Mouse (Mus musculus): ENCODE data around the gene Slc38a7. TPM values are rescaled to one million over a fixed set of nuclear protein-coding genes. Genes with fewer than 3 reads are reported as not detected.

Slc38a7 gene
- polyA plus RNA-seq (2015; fragmentation: Nextera tagmentation; extraction: Ambion mirVana): 19.8 and 21.9 TPM in 2 replicates

- Histone ChIP-seq H3K4me1 (peaks cover 13% of the 10 kb centered on the region), H3K9me3 (replicated peaks) (no peaks in the 10 kb centered on the region), H3K9ac (peak within 1 kb of the TSS; percentile 73), H3K27me3 (no peaks in the 10 kb centered on the region), H3K4me2 (peak within 1 kb of the TSS; percentile 75), H3K36me3 (ENCODE audit: poor library complexity, severe bottlenecking) (peaks cover 4% of the 10 kb centered on the region), H3K4me3 (peak within 1 kb of the TSS; percentile 62), H3K27ac (no peak within 1 kb of the TSS)
- ATAC-seq: peak; percentile 98
- 17% methylated on average over 22 of the region's 22 CpGs for WGBS
Observed at GRCm38 (mm10) chr8:95853102-95853843, at the start of gene Slc38a7. TSS of gene Slc38a7 (minus strand) at chr8:95853539.

DNA sequence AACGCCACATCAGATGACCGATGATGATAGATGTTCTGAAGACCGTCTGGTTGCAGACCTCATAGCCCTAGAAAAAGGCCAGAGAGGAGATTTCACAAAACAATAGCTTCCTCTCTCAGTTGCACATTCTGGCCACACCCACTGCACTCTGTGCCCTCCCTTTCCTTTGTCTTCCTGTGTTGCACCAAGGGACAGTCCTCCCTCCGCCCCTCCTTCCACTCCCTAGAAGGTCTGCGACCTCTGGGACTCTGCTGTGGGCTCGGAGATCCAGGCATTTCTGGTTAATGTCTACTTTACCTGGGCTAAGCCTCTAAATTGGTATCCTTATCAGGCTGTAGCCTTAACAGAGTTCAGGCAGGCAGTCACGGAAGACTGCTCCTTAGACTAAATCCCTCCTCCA lies 48.5 kb upstream of the Slc38a7 start:
- H3K27me3 ChIP-seq: no peaks in the 10 kb centered on the region
- H3K27ac ChIP-seq: no peak overlapping the region
- no peak overlapping the region for H3K4me2 ChIP-seq
- ATAC-seq: no peak
- H3K9ac ChIP-seq: no peak overlapping the region
- no peaks in the 10 kb centered on the region for H3K9me3 ChIP-seq (replicated peaks)
- H3K36me3 ChIP-seq (ENCODE audit: poor library complexity, severe bottlenecking): no peaks in the 10 kb centered on the region
- H3K4me3 ChIP-seq: no peak overlapping the region
- WGBS: 25% methylated on average over 7 of the region's 7 CpGs
- no peaks in the 10 kb centered on the region for H3K4me1 ChIP-seq

DNA sequence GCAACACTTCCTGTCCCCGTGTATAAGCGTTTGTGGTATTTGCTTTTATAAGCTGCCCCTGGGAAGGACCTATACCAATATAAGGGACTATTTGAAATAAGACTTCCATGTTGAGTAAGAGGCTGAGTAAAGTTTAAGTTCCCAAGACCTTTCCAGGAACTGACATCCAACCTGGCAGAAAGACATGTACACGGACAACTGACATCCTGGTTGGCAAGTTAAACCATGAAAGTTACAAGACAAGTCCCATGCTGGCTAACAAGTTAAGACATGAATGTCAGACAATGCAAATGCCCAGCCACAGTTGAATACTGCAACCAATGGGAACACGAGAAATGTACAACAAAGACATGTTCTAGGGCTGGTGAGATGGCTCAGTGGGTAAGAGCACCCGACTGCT lies 40.4 kb upstream of the Slc38a7 start:
- H3K27ac ChIP-seq: no peak overlapping the region
- no peak overlapping the region for H3K9ac ChIP-seq
- no peaks in the 10 kb centered on the region for H3K27me3 ChIP-seq
- H3K36me3 ChIP-seq (ENCODE audit: poor library complexity, severe bottlenecking): no peaks in the 10 kb centered on the region
- no peak for ATAC-seq
- no peaks in the 10 kb centered on the region for H3K9me3 ChIP-seq (replicated peaks)
- 87% methylated on average over 5 of the region's 5 CpGs for WGBS
- H3K4me1 ChIP-seq: no peaks in the 10 kb centered on the region
- H3K4me3 ChIP-seq: no peak overlapping the region
- H3K4me2 ChIP-seq: no peak overlapping the region

- 9% methylated on average over 31 of the region's 31 CpGs for WGBS
- Histone ChIP-seq H3K4me3 (peak within 1 kb of the TSS; percentile 97), H3K4me2 (peak within 1 kb of the TSS; percentile 68), H3K27ac (peak within 1 kb of the TSS; percentile 72), H3K27me3 (no peaks in the 10 kb centered on the region), H3K4me1 (peaks cover 20% of the 10 kb centered on the region), H3K9me3 (replicated peaks) (no peaks in the 10 kb centered on the region), H3K36me3 (ENCODE audit: poor library complexity, severe bottlenecking) (no peaks in the 10 kb centered on the region), H3K9ac (peak within 1 kb of the TSS; percentile 84)
- ATAC-seq: peak; percentile 90
Observed at GRCm38 (mm10) chr8:95888285-95889136, 35.2 kb upstream of the Slc38a7 start, which contains the start of gene Got2. TSS of gene Got2 (minus strand) at chr8:95888547.

DNA sequence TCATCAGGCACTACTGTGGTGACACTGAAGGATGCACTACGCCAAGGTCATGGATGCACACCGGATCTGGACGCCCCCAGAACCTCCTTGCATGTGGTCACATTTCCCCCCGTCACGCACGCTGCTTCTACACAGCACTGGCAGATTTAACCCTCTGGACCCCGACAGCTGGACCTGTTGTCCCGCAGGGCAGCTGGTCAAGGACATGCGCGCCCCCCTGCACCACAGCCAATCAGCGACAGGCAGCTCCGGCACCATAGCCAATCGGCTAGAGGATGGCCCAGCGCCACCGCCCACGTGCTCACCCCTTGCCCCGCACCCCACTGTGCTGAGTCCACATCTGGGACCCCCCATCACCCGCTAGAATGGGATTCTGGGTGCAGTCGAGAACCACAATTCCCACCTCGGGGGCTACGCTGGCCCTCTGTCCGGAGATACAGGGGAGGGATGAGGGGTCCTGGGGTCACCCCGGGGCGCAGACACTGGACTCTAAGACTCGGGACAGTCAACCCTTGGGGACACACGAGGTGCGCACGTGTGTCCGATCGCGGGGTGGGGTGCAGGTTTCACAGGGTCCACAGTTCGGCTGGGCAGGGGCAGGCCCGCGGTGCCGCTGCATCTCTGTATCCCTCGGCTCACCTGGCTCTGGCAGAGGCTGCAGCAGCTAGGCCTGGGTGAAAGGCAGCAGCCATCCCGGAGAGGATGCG lies 34.4 kb upstream of the Slc38a7 start:
- peak overlapping the region; percentile 68 for H3K4me2 ChIP-seq
- peak overlapping the region; percentile 72 for H3K27ac ChIP-seq
- H3K9me3 ChIP-seq (replicated peaks): no peaks in the 10 kb centered on the region
- peak overlapping the region; percentile 97 for H3K4me3 ChIP-seq
- peak; percentile 96 for ATAC-seq
- no peaks in the 10 kb centered on the region for H3K27me3 ChIP-seq
- no peaks in the 10 kb centered on the region for H3K36me3 ChIP-seq (ENCODE audit: poor library complexity, severe bottlenecking)
- H3K9ac ChIP-seq: peak overlapping the region; percentile 84
- H3K4me1 ChIP-seq: peaks cover 20% of the 10 kb centered on the region
- under 1% methylated on average over 38 of the region's 38 CpGs for WGBS

- peak overlapping the region; percentile 84 for H3K9ac ChIP-seq
- 73% methylated on average over 17 of the region's 17 CpGs for WGBS
- H3K4me2 ChIP-seq: peak overlapping the region; percentile 68
- no peaks in the 10 kb centered on the region for H3K36me3 ChIP-seq (ENCODE audit: poor library complexity, severe bottlenecking)
- no peak for ATAC-seq
- peaks cover 20% of the 10 kb centered on the region for H3K4me1 ChIP-seq
- no peaks in the 10 kb centered on the region for H3K27me3 ChIP-seq
- H3K27ac ChIP-seq: no peak overlapping the region
- peak overlapping the region; percentile 97 for H3K4me3 ChIP-seq
- H3K9me3 ChIP-seq (replicated peaks): no peaks in the 10 kb centered on the region
Observed at GRCm38 (mm10) chr8:95886647-95887577, 33.6 kb upstream of the Slc38a7 start.

- H3K4me2 ChIP-seq: no peak overlapping the region
- 78% methylated on average over 5 of the region's 5 CpGs for WGBS
Observed at GRCm38 (mm10) chr8:95885966-95886365, 32.6 kb upstream of the Slc38a7 start.

DNA sequence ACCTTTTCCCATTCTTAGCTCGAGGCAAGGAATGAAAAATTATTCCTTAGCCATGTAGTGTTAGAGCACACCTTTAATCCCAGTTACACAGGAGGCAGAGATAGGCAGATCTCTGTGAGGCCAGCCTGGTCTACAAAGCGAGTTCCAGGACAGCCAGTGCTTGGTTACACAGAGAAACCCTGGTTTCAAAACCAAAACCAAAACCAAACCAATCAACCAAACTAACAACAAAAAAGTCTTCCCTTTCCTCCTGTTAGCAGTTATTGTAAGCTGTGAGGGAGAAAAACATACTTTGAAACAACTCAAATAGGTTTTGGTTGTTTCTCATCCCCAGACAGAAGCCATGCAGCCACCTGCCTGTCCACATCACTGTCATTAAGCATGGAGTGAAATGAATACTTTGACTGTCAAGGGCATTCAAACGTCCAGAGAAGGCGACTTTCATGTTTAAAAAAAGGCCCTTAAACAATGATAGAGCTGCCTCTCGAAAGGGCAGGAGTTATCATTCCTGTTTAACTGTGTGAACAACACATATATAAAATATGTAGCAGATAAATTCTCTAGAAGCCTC lies 32.0 kb upstream of the Slc38a7 start:
- no peak for ATAC-seq
- no peaks in the 10 kb centered on the region for H3K27me3 ChIP-seq
- no peak overlapping the region for H3K4me3 ChIP-seq
- H3K27ac ChIP-seq: no peak overlapping the region
- 76% methylated on average over 5 of the region's 5 CpGs for WGBS
- no peak overlapping the region for H3K4me2 ChIP-seq
- H3K4me1 ChIP-seq: peaks cover 20% of the 10 kb centered on the region
- H3K9ac ChIP-seq: no peak overlapping the region
- no peaks in the 10 kb centered on the region for H3K9me3 ChIP-seq (replicated peaks)
- no peaks in the 10 kb centered on the region for H3K36me3 ChIP-seq (ENCODE audit: poor library complexity, severe bottlenecking)

More at GRCm38 (mm10) chr8:95885966-95886365, 32.6 kb upstream of the Slc38a7 start:
- H3K27ac ChIP-seq: no peak overlapping the region
- H3K4me3 ChIP-seq: no peak overlapping the region
- peaks cover 20% of the 10 kb centered on the region for H3K4me1 ChIP-seq
- no peaks in the 10 kb centered on the region for H3K9me3 ChIP-seq (replicated peaks)
- H3K9ac ChIP-seq: no peak overlapping the region
- H3K36me3 ChIP-seq (ENCODE audit: poor library complexity, severe bottlenecking): no peaks in the 10 kb centered on the region
- no peak for ATAC-seq
- no peaks in the 10 kb centered on the region for H3K27me3 ChIP-seq

DNA sequence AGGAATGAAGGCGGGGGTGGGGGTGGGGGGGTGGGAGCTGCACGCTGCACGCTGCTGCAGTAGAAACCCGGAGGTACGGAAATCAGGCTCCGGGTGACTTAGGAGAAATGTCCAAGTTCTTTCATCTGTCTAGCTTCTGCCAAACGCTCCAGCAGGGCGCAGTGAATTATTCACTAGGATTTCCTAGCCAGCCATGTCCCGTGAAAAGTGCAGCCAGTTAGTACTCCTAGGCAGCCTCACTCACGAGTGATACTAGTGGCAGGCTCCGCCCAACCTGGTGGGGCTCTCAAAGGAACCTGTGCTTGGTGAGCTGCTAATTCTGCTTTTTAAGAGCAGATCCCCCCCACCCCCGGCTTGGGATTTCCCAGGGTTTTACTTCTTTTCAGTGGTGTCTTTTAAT lies 31.2 kb upstream of the Slc38a7 start:
- WGBS: 71% methylated on average over 10 of the region's 12 CpGs
- H3K27me3 ChIP-seq: no peaks in the 10 kb centered on the region

DNA sequence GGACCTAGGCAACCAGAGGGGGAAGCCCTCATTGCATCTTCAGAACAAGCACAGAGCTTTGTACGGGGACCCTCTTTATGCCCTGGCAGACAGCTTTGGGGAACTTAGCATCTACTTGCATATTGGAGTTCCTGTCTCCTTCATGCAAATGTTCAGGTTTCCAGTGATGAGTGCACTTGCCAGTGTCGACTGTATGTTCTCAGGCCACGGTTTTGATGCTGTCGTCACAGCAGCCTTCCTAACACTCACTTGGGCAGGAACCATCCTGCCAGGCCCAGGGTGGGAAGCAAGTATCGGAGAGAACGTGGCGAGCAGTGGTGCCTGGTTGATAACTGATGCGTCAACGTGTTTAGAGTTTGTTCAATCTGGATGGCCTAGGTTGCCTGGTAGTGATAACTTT lies 28.9 kb upstream of the Slc38a7 start:
- ATAC-seq: no peak
- Histone ChIP-seq H3K9ac (no peak overlapping the region), H3K9me3 (replicated peaks) (no peaks in the 10 kb centered on the region), H3K4me2 (no peak overlapping the region), H3K27ac (no peak overlapping the region), H3K4me1 (peaks cover 36% of the 10 kb centered on the region), H3K36me3 (ENCODE audit: poor library complexity, severe bottlenecking) (peaks cover 3% of the 10 kb centered on the region), H3K4me3 (no peak overlapping the region), H3K27me3 (no peaks in the 10 kb centered on the region)
- WGBS: 92% methylated on average over 9 of the region's 9 CpGs

More for the DNA sequence above, 31.2 kb upstream of the Slc38a7 start:
- no peaks in the 10 kb centered on the region for H3K9me3 ChIP-seq (replicated peaks)
- no peak overlapping the region for H3K4me2 ChIP-seq
- H3K4me3 ChIP-seq: no peak overlapping the region
- no peak overlapping the region for H3K27ac ChIP-seq
- no peak for ATAC-seq
- H3K4me1 ChIP-seq: peaks cover 21% of the 10 kb centered on the region
- H3K36me3 ChIP-seq (ENCODE audit: poor library complexity, severe bottlenecking): no peaks in the 10 kb centered on the region
- H3K9ac ChIP-seq: no peak overlapping the region

GRCm38 (mm10) chr8:95881576-95881975 lies 28.2 kb upstream of the Slc38a7 start:
- peaks cover 30% of the 10 kb centered on the region for H3K4me1 ChIP-seq
- H3K27me3 ChIP-seq: no peaks in the 10 kb centered on the region
- H3K27ac ChIP-seq: no peak overlapping the region
- ATAC-seq: no peak
- H3K4me2 ChIP-seq: no peak overlapping the region
- no peak overlapping the region for H3K9ac ChIP-seq
- peaks cover 10% of the 10 kb centered on the region for H3K36me3 ChIP-seq (ENCODE audit: poor library complexity, severe bottlenecking)
- no peaks in the 10 kb centered on the region for H3K9me3 ChIP-seq (replicated peaks)
- H3K4me3 ChIP-seq: no peak overlapping the region
- 88% methylated on average over 3 of the region's 3 CpGs for WGBS

All from forebrain, embryonic 13.5 days (tissue).